Mouse (Mus musculus): Measurements from ENCODE around the gene Nostrin. TPM values are rescaled to one million over a fixed set of nuclear protein-coding genes. Genes with fewer than 3 reads are reported as not detected.
A peak's percentile ranks its signal among the peaks of the same experiment; 100 is the strongest.

The Nostrin gene
- total and polyA plus RNA-seq, 3 experiments, result 1.4 to 6.7 (median 5.9) TPM

GRCm38 (mm10) chr2:69132046-69132445 is 3.6 kb upstream of the Nostrin start:
- Histone ChIP-seq H3K79me2 (replicated peaks; ENCODE audit: control insufficient read depth, insufficient read depth, low read length) (no peaks in the 10 kb centered on the region), H3K4me3 (no peak overlapping the region), H3K27ac (no peak overlapping the region), H3K4me1 (ENCODE audit: control insufficient read depth, insufficient read depth, low read length) (peaks cover 12% of the 10 kb centered on the region), H3K36me3 (ENCODE audit: control insufficient read depth, insufficient read depth, low read length) (no peaks in the 10 kb centered on the region), H3K9ac (ENCODE audit: low read depth, low read length) (no peak overlapping the region), H3K27me3 (ENCODE audit: control insufficient read depth, insufficient read depth, low read length) (no peaks in the 10 kb centered on the region)
- intact Hi-C loops (cut with DNase I), result no loop called here
- no peak for TF ChIP-seq CTCF (IDR thresholded peaks at IDR 0.05)
- no peak for TF ChIP-seq POLR2A (IDR thresholded peaks at IDR 0.05; ENCODE audit: insufficient read depth, low read depth, low read length)
- no peak for TF ChIP-seq EP300 (IDR thresholded peaks at IDR 0.05; ENCODE audit: insufficient read depth, low read depth, low read length)
- DNase-seq, result no peak
- WGBS, result 68% methylated on average over 3 of the region's 3 CpGs

GRCm38 (mm10) chr2:69132488-69133040 is 3.0 kb upstream of the Nostrin start:
- H3K36me3 ChIP-seq (ENCODE audit: control insufficient read depth, insufficient read depth, low read length), result no peaks in the 10 kb centered on the region
- no peaks in the 10 kb centered on the region for H3K27me3 ChIP-seq (ENCODE audit: control insufficient read depth, insufficient read depth, low read length)
- 70% methylated on average over 5 of the region's 5 CpGs for WGBS
- no peaks in the 10 kb centered on the region for H3K79me2 ChIP-seq (replicated peaks; ENCODE audit: control insufficient read depth, insufficient read depth, low read length)
- no peak for DNase-seq
- peaks cover 14% of the 10 kb centered on the region for H3K4me1 ChIP-seq (ENCODE audit: control insufficient read depth, insufficient read depth, low read length)
- H3K9ac ChIP-seq (ENCODE audit: low read depth, low read length), result no peak overlapping the region
- no peak overlapping the region for H3K4me3 ChIP-seq
- no peak overlapping the region for H3K27ac ChIP-seq
- intact Hi-C loops (cut with DNase I), result no loop called here
- TF ChIP-seq POLR2A (IDR thresholded peaks at IDR 0.05; ENCODE audit: insufficient read depth, low read depth, low read length) (no peak), CTCF (IDR thresholded peaks at IDR 0.05) (no peak), EP300 (IDR thresholded peaks at IDR 0.05; ENCODE audit: insufficient read depth, low read depth, low read length) (no peak)

- TF ChIP-seq POLR2A (IDR thresholded peaks at IDR 0.05; ENCODE audit: insufficient read depth, low read depth, low read length) (no peak), CTCF (IDR thresholded peaks at IDR 0.05) (no peak), EP300 (IDR thresholded peaks at IDR 0.05; ENCODE audit: insufficient read depth, low read depth, low read length) (no peak)
- H3K4me3 ChIP-seq, result no peak overlapping the region
- H3K27me3 ChIP-seq (ENCODE audit: control insufficient read depth, insufficient read depth, low read length), result no peaks in the 10 kb centered on the region
- no peaks in the 10 kb centered on the region for H3K79me2 ChIP-seq (replicated peaks; ENCODE audit: control insufficient read depth, insufficient read depth, low read length)
- no peak overlapping the region for H3K9ac ChIP-seq (ENCODE audit: low read depth, low read length)
- H3K27ac ChIP-seq, result no peak overlapping the region
- no peak for DNase-seq
- intact Hi-C loops (cut with DNase I), result no loop called here
- peaks cover 13% of the 10 kb centered on the region for H3K4me1 ChIP-seq (ENCODE audit: control insufficient read depth, insufficient read depth, low read length)
- no peaks in the 10 kb centered on the region; the same call in 1 of the 2 replicates for H3K36me3 ChIP-seq (ENCODE audit: control insufficient read depth, insufficient read depth, low read length)
- 90% methylated on average over 1 of the region's 1 CpGs for WGBS
Observed at GRCm38 (mm10) chr2:69134186-69134585, 1.4 kb upstream of the Nostrin start.

- H3K4me1 ChIP-seq (ENCODE audit: control insufficient read depth, insufficient read depth, low read length), result peaks cover 11% of the 10 kb centered on the region
- no peak for DNase-seq
- TF ChIP-seq CTCF (IDR thresholded peaks at IDR 0.05) (no peak), EP300 (IDR thresholded peaks at IDR 0.05; ENCODE audit: insufficient read depth, low read depth, low read length) (no peak)
- intact Hi-C loops (cut with DNase I), result no loop called here
- H3K27ac ChIP-seq, result peak overlapping the region; percentile 42
- no peaks in the 10 kb centered on the region for H3K79me2 ChIP-seq (replicated peaks; ENCODE audit: control insufficient read depth, insufficient read depth, low read length)
- WGBS, result 62% methylated on average over 9 of the region's 9 CpGs
- H3K4me3 ChIP-seq, result no peak overlapping the region
- H3K36me3 ChIP-seq (ENCODE audit: control insufficient read depth, insufficient read depth, low read length), result peaks cover 2% of the 10 kb centered on the region
- no peak overlapping the region for H3K9ac ChIP-seq (ENCODE audit: low read depth, low read length)
- no peaks in the 10 kb centered on the region for H3K27me3 ChIP-seq (ENCODE audit: control insufficient read depth, insufficient read depth, low read length)
Observed at GRCm38 (mm10) chr2:69134937-69135336, 663 bp upstream of the Nostrin start.

- Histone ChIP-seq H3K27me3 (ENCODE audit: control insufficient read depth, insufficient read depth, low read length) (no peaks in the 10 kb centered on the region), H3K4me1 (ENCODE audit: control insufficient read depth, insufficient read depth, low read length) (peaks cover 13% of the 10 kb centered on the region), H3K27ac (peak overlapping the region; percentile 61), H3K9ac (ENCODE audit: low read depth, low read length) (peak overlapping the region; percentile 30; the same call in 1 of the 2 replicates), H3K4me3 (0 out of 2 replicates have a peak overlapping the region, but pooled peaks have one; percentile 18), H3K36me3 (ENCODE audit: control insufficient read depth, insufficient read depth, low read length) (peaks cover 5% of the 10 kb centered on the region), H3K79me2 (replicated peaks; ENCODE audit: control insufficient read depth, insufficient read depth, low read length) (no peaks in the 10 kb centered on the region)
- TF ChIP-seq CTCF (IDR thresholded peaks at IDR 0.05), result no peak
- no peak for TF ChIP-seq EP300 (IDR thresholded peaks at IDR 0.05; ENCODE audit: insufficient read depth, low read depth, low read length)
- no peak for TF ChIP-seq POLR2A (IDR thresholded peaks at IDR 0.05; ENCODE audit: insufficient read depth, low read depth, low read length)
- intact Hi-C loops (cut with DNase I), result no loop called here
- 41% methylated on average over 10 of the region's 10 CpGs for WGBS
- DNase-seq, result peak; percentile 16 to 23
Observed at GRCm38 (mm10) chr2:69137406-69138084, 1.9 kb downstream of the Nostrin start.

GRCm38 (mm10) chr2:69138759-69139158 is 3.2 kb downstream of the Nostrin start:
- no peak for TF ChIP-seq CTCF (IDR thresholded peaks at IDR 0.05)
- TF ChIP-seq EP300 (IDR thresholded peaks at IDR 0.05; ENCODE audit: insufficient read depth, low read depth, low read length), result no peak
- no peak for TF ChIP-seq POLR2A (IDR thresholded peaks at IDR 0.05; ENCODE audit: insufficient read depth, low read depth, low read length)
- 28% methylated on average over 4 of the region's 4 CpGs for WGBS
- intact Hi-C loops (cut with DNase I), result no loop called here

More at GRCm38 (mm10) chr2:69138759-69139158, 3.2 kb downstream of the Nostrin start:
- DNase-seq, result no peak
- Histone ChIP-seq H3K27ac (peak overlapping the region; percentile 48; the same call in 1 of the 2 replicates), H3K4me1 (ENCODE audit: control insufficient read depth, insufficient read depth, low read length) (peaks cover 13% of the 10 kb centered on the region), H3K36me3 (ENCODE audit: control insufficient read depth, insufficient read depth, low read length) (peaks cover 5% of the 10 kb centered on the region), H3K79me2 (replicated peaks; ENCODE audit: control insufficient read depth, insufficient read depth, low read length) (no peaks in the 10 kb centered on the region), H3K4me3 (no peak overlapping the region), H3K27me3 (ENCODE audit: control insufficient read depth, insufficient read depth, low read length) (no peaks in the 10 kb centered on the region), H3K9ac (ENCODE audit: low read depth, low read length) (no peak overlapping the region)

All from heart, adult 2 months (tissue).